Mouse (Mus musculus): ENCODE results near the gene Uxs1.

The Uxs1 gene

GRCm38 (mm10) chr1:43820571-43820970 lies 7.0 kb downstream of the Uxs1 start:
- no peak for TF ChIP-seq GATA4 (IDR thresholded peaks at IDR 0.05; ENCODE audit: insufficient replicate concordance, low read length)

DNA sequence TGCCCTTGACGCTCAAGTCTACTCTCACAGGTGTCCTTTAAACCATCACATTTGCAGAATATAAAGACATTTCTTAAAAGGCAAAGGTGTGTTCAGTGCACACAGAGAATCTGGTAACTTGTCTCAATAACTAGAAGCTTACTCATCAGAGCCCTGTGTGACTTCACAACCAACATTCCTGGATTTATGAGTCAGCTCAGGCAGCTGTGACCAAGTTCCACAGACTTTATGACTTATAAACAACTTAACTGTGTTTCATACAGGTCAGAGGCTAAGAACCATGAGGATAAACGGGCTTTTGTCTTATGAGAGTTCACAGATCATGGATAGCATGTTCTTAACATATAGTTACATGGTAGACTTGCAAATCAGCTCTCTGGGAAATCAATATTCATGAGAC lies 8.5 kb downstream of the Uxs1 start:
- TF ChIP-seq GATA4 (IDR thresholded peaks at IDR 0.05; ENCODE audit: insufficient replicate concordance, low read length): no peak

- TF ChIP-seq GATA4 (IDR thresholded peaks at IDR 0.05; ENCODE audit: insufficient replicate concordance, low read length): no peak
These were observed 9.2 kb downstream of the Uxs1 start for GRCm38 (mm10) chr1:43818356-43818755.

GRCm38 (mm10) chr1:43811764-43812163 lies 15.8 kb downstream of the Uxs1 start:
- no peak for TF ChIP-seq GATA4 (IDR thresholded peaks at IDR 0.05; ENCODE audit: insufficient replicate concordance, low read length)

DNA sequence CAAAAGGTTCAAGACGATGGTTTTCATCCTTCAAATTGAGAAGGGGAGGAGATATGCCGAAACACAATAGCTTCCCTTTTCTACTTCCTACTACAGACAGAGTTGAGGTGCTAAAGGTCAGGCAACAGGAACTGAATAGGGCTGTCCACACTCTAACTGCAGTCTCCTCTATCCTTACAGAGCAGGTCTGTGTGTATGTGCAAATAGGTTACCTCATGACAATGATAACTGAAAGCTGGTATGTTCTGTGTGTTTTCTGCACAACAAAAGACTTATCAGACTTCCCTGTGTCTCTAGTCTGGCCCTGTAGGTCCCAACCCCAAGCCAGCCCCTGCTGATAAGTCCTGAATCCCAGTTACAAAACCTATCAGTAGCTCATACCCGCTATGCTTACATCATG lies 16.5 kb downstream of the Uxs1 start:
- no peak for TF ChIP-seq GATA4 (IDR thresholded peaks at IDR 0.05; ENCODE audit: insufficient replicate concordance, low read length)

GRCm38 (mm10) chr1:43809351-43809750 lies 18.2 kb downstream of the Uxs1 start:
- TF ChIP-seq GATA4 (IDR thresholded peaks at IDR 0.05; ENCODE audit: insufficient replicate concordance, low read length): no peak

GRCm38 (mm10) chr1:43803906-43804474 lies 23.6 kb downstream of the Uxs1 start:
- TF ChIP-seq GATA4 (IDR thresholded peaks at IDR 0.05; ENCODE audit: insufficient replicate concordance, low read length): no peak

DNA sequence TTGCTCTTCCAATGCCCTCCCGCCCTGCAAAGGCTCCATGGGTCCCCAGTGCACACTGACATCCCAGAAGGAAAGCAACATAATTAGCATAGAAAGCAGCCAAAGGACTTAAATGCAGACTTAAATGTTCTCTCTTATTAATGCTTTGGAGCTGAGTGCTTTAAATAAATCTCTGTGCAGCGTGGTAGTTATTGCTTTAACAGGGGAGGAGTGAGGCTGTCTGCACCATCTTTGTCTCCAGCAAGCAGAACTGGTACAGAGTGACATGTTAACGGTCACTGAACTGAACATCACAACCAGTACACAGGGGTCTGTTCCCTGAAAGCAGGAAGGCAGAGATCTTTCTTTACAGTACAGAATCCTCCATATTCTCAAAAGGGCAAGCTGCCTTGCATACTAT lies 29.6 kb downstream of the Uxs1 start:
- TF ChIP-seq GATA4 (IDR thresholded peaks at IDR 0.05; ENCODE audit: insufficient replicate concordance, low read length): no peak

DNA sequence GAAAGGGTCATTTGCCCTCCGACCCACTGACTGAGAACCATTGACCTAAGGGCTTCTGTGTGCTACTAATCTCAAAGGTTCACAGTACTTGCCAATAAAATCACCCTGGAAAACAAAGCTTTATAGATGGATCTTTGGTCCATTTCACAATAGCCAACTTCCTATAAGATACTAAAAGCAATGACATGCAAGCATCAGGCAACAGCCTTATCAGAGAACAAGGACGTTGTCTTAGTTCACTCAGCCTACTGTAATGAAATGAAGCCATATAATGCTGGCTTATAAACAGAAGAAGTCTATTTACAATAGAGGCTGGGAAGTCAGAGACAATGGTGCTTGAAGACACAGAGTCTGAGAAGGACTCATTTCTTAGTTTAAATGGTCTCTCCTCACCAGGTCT lies 37.8 kb downstream of the Uxs1 start:
- TF ChIP-seq GATA4 (IDR thresholded peaks at IDR 0.05; ENCODE audit: insufficient replicate concordance, low read length): no peak

DNA sequence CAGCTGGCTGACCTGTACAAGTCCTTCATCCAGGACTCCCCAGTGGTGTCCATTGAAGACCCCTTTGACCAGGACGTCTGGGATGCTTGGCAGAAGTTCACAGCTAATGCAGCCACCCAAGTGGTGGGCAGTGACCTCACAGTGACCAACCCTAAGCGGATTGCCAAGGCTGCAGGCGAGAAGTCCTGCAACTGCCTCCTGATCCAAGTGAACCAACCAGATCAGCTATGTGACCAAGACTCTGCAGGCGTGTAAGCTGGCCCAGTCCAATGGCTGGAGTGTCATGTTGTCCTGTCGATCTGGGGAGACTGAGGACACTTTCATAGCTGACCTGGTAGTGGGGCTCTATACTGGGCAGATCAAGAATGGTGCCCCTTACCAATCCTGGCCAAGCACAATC lies 40.9 kb downstream of the Uxs1 start:
- TF ChIP-seq GATA4 (IDR thresholded peaks at IDR 0.05; ENCODE audit: insufficient replicate concordance, low read length): no peak

DNA sequence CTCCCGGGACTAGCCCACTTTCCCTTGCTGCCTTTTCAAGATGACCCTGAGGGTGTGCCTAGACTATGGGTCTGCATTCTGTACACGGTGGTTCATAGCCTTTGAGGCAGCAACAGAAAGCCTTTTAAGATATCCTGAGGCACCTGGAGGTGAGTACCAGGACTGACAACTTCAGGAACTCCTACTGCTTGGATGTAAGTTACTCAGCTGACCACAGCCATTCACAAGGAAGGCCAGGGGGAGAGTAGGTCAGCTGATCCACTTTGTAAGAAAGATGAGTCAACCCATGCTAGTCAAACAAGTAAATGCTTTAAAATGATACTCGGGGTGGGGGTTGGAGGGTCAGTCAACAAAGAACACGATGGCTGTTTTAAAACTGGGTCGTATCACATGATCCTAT lies 42.3 kb downstream of the Uxs1 start:
- no peak for TF ChIP-seq GATA4 (IDR thresholded peaks at IDR 0.05; ENCODE audit: insufficient replicate concordance, low read length)

DNA sequence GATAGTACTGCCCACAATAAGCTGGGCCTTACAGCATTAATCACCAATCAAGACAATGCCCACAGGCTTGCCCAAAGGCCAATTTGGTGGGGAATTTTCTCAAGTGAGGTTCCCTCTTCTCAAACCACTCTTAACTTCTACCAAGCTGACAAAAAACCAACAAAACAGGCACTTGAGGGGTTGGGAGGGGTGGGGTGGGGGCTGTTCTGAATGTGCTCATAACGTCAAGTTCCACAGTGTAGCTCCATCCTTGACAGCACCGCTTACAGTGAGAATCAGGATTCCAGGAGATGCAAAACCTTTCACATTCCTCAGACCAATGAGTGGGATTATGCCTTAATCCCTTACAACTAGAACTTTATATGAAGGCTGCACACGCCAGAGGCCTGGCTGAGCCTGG lies 44.4 kb downstream of the Uxs1 start:
- no peak for TF ChIP-seq GATA4 (IDR thresholded peaks at IDR 0.05; ENCODE audit: insufficient replicate concordance, low read length)

- TF ChIP-seq GATA4 (IDR thresholded peaks at IDR 0.05; ENCODE audit: insufficient replicate concordance, low read length): no peak
These were observed 44.9 kb downstream of the Uxs1 start for GRCm38 (mm10) chr1:43782680-43783079.

DNA sequence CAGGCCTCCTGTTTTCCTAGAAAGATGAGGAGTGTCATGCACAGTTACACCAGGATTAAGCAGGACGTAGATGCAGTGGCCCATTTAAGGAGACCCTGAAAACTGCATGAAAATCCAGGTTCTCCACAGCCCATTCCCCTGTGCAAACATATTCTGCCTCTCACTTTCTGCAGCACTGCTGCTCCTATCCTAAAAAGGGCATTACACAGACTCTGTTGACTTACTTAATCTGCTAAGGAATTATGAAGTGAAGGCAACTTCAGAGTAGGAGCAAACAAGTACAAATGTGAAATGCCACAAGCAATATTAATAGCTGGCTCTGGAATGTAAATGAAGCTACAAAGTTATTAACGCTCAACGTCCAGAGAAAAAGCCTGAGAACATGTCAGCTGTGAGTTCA lies 45.9 kb downstream of the Uxs1 start:
- TF ChIP-seq GATA4 (IDR thresholded peaks at IDR 0.05; ENCODE audit: insufficient replicate concordance, low read length): no peak

DNA sequence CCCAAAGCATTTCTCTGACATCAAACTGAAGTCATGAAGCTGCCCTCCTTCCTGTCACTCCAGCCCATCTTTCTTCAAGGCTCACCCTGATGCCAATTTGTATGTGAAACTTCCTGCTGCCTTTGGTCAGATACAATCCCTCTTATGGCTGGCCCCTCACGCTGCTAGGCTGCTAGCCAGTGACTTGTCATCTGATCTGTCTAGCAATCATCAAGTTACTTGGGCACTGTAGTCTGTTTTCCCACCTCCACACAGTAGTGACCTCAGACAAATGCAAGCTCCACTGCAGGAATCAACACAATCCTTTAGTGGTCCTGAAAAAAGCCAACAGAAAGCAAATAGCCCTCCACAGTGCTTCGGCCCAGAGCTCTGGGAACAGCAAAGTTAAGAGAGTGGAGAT lies 46.4 kb downstream of the Uxs1 start:
- no peak for TF ChIP-seq GATA4 (IDR thresholded peaks at IDR 0.05; ENCODE audit: insufficient replicate concordance, low read length)

GRCm38 (mm10) chr1:43776106-43776505 lies 51.5 kb downstream of the Uxs1 start:
- TF ChIP-seq GATA4 (IDR thresholded peaks at IDR 0.05; ENCODE audit: insufficient replicate concordance, low read length): no peak

GRCm38 (mm10) chr1:43774126-43774525 lies 53.5 kb downstream of the Uxs1 start:
- TF ChIP-seq GATA4 (IDR thresholded peaks at IDR 0.05; ENCODE audit: insufficient replicate concordance, low read length): no peak

GRCm38 (mm10) chr1:43772694-43773093 lies 54.9 kb downstream of the Uxs1 start:
- no peak for TF ChIP-seq GATA4 (IDR thresholded peaks at IDR 0.05; ENCODE audit: insufficient replicate concordance, low read length)
